Mouse (Mus musculus) brain, embryonic 14.5 days (tissue): ENCODE results near the gene Srpx. TPM values are rescaled to one million over a fixed set of nuclear protein-coding genes. Genes with fewer than 3 reads are reported as not detected.

Experiments
- DNase-seq: peaks from one replicate; pipeline ENCODE4 v3.0.0-alpha.2; 2011; ENCODE audit warnings: low read depth
- CTCF ChIP-seq: fragments of 200-500 bp; IDR thresholded peaks from 2 replicates; pipeline ENCODE4 v1.5.1; 2012; ENCODE audit warnings: inconsistent platforms, mild to moderate bottlenecking, moderate library complexity, borderline replicate concordance; ENCODE audit not compliant: insufficient read depth, insufficient read length; ENCODE audit errors: extremely low read depth
- POLR2A ChIP-seq: fragments of 200-500 bp; IDR thresholded peaks from 2 replicates; pipeline ENCODE4 v1.6.1; 2012; ENCODE audit warnings: mild to moderate bottlenecking, inconsistent platforms, borderline replicate concordance; ENCODE audit not compliant: poor library complexity, insufficient read depth, insufficient read length, severe bottlenecking; ENCODE audit errors: extremely low read depth
- polyA plus RNA-seq: library from polyadenylated mRNA; depleted of rRNA; stranded (reverse); fragments of >200 nt; gene quantifications from 2 replicates; pipeline ENCODE4 v1.2.3, GENCODE M21; 2012; rRNA removed

Srpx gene
- polyA plus RNA-seq = 4.3 and 5.0 TPM in 2 replicates

- peak; percentile 62 for DNase-seq
- TF ChIP-seq CTCF (no peak), POLR2A (no peak)
These were observed at the start of gene Srpx for GRCm38 (mm10) chrX:10117065-10117719. Gene Srpx, minus strand, starts transcription at chrX:10117709.

- TF ChIP-seq POLR2A (no peak), CTCF (no peak)
- no peak for DNase-seq
These were observed 34.9 kb upstream of the Srpx start for GRCm38 (mm10) chrX:10152390-10152789.

GRCm38 (mm10) chrX:10115780-10116179, 1.7 kb downstream of the Srpx start:
- DNase-seq = no peak
- TF ChIP-seq POLR2A (no peak), CTCF (no peak)

- no peak for TF ChIP-seq CTCF
- no peak for TF ChIP-seq POLR2A
- DNase-seq = no peak
These were observed 6.8 kb downstream of the Srpx start for GRCm38 (mm10) chrX:10110736-10111135.

- peak; percentile 70 for DNase-seq
- TF ChIP-seq CTCF (no peak), POLR2A (no peak)
These were observed 9.0 kb downstream of the Srpx start for GRCm38 (mm10) chrX:10108558-10108957.

- TF ChIP-seq CTCF (no peak), POLR2A (no peak)
- DNase-seq = no peak
These were observed 12.0 kb downstream of the Srpx start for GRCm38 (mm10) chrX:10105475-10105874.

GRCm38 (mm10) chrX:10102739-10103138, 14.8 kb downstream of the Srpx start:
- no peak for TF ChIP-seq POLR2A
- no peak for TF ChIP-seq CTCF

GRCm38 (mm10) chrX:10095797-10096196, 21.7 kb downstream of the Srpx start:
- DNase-seq = peak; percentile 64
- no peak for TF ChIP-seq POLR2A
- no peak for TF ChIP-seq CTCF

More at GRCm38 (mm10) chrX:10102739-10103138, 14.8 kb downstream of the Srpx start:
- DNase-seq = no peak

- TF ChIP-seq POLR2A = no peak
- TF ChIP-seq CTCF = no peak
- no peak for DNase-seq
These were observed 37.1 kb downstream of the Srpx start for GRCm38 (mm10) chrX:10080385-10080784.

GRCm38 (mm10) chrX:10079981-10080380, 37.5 kb downstream of the Srpx start:
- TF ChIP-seq CTCF = no peak
- TF ChIP-seq POLR2A = no peak

GRCm38 (mm10) chrX:10073966-10074365, 43.5 kb downstream of the Srpx start:
- TF ChIP-seq CTCF = no peak
- TF ChIP-seq POLR2A = no peak
- DNase-seq = no peak

More at GRCm38 (mm10) chrX:10079981-10080380, 37.5 kb downstream of the Srpx start:
- no peak for DNase-seq

GRCm38 (mm10) chrX:10071529-10071928, 46.0 kb downstream of the Srpx start:
- DNase-seq = peak; percentile 66
- no peak for TF ChIP-seq POLR2A
- no peak for TF ChIP-seq CTCF
